Mouse (Mus musculus) adrenal gland, adult 2 months (tissue): ENCODE measurements around the gene Mrps6. TPM values are rescaled to one million over a fixed set of nuclear protein-coding genes. Genes with fewer than 3 reads are reported as not detected.

Experiments used
- polyA plus RNA-seq: library from polyadenylated mRNA; depleted of rRNA; stranded (reverse); fragments of >200 nt; gene quantifications from 2 replicates; pipeline ENCODE4 v1.2.3, GENCODE M21; 2012; rRNA removed
- total RNA-seq, 2 experiments: library from RNA; stranded (reverse); gene quantifications; 2 replicates each; pipeline ENCODE4 v1.2.3; 2021

The Mrps6 gene
- total and polyA plus RNA-seq, 3 experiments: 26.7 to 98.5 (median 94.1) TPM

Other genes starting within 250 kb of the Mrps6 start
- gene Gm49711, start within 50 bp of the Mrps6 start, total RNA-seq: not detected
- gene Gm49711, start within 50 bp of the Mrps6 start, polyA plus RNA-seq: 7.5 and 8.0 TPM in 2 replicates
- 10 to 100 TPM; 23.6 to 46.6 TPM for gene Slc5a3, start 52 bp downstream of the Mrps6 start, total RNA-seq
- gene Slc5a3, start 52 bp downstream of the Mrps6 start, polyA plus RNA-seq: 1.5 and 2.6 TPM in 2 replicates
- gene Kcne2, start 234.1 kb downstream of the Mrps6 start, total RNA-seq: not detected
- not detected in 2 replicates for gene Kcne2, start 234.1 kb downstream of the Mrps6 start, polyA plus RNA-seq
- gene Smim11, start 243.0 kb downstream of the Mrps6 start, total RNA-seq: 10 to 100 TPM; 69.5 to 72.8 TPM
- gene Smim11, start 243.0 kb downstream of the Mrps6 start, polyA plus RNA-seq: 75.0 and 78.7 TPM in 2 replicates